In genomic region chr4:21300141-21300540, GRCm38 (mm10) we compare ENCODE assay signal across 27 mouse cellular contexts.
A peak's percentile ranks its signal among the peaks of the same experiment; 100 is the strongest.
DNase-seq lines count a peak whose midpoint lies in the region; ATAC-seq and TF ChIP-seq lines count a peak whose summit lies in the region.
"Had no signal": no experiment of that assay in that cellular context is flagged by ENCODE, and none has a peak within 500 bp of the region (broad histone marks: within the 10 kb centered on the region; RNA-seq: fewer than 3 reads in every experiment).

No protein-coding gene starts in this region.

- peak; percentile 98 for ATAC-seq in frontal cortex, adult (ENCODE audit: low TSS enrichment)
- ATAC-seq: activated CD4-positive, CD25-positive, alpha-beta regulatory T cell, adult 4 months; forebrain, embryonic 14.5 days; intestine, embryonic 16.5 days had no signal

- no peak for TF ChIP-seq CTCF in left cerebral cortex, adult 2 months (IDR thresholded peaks at IDR 0.05)

- intact Hi-C loops in left cerebral cortex, adult 2 months (cut with DNase I): no loop called here
- intact Hi-C loops in left cerebral cortex, postnatal 10 days (cut with DNase I): no loop called here
- intact Hi-C loops in left cerebral cortex, postnatal 36 days (cut with DNase I): no loop called here

- DNase-seq in frontal cortex, postnatal 14 days (ENCODE audit: low spot score in 2 of 2): no peak
- DNase-seq in left cerebral cortex, adult 2 months (ENCODE audit: extremely low spot score in 1 of 2, low spot score in 2 of 2): peak; percentile 8 to 11
- no peak for DNase-seq in left cerebral cortex, postnatal 10 days (ENCODE audit: extremely low spot score in 1 of 2, low spot score in 2 of 2)
- DNase-seq in left cerebral cortex, postnatal 36 days (ENCODE audit: low spot score in 2 of 2): peak; percentile 29 to 39
- DNase-seq in telencephalon, adult 2 months (ENCODE audit: low read depth, low spot score): peak; percentile 60
- no peak for DNase-seq in thymus, postnatal 4 days
- DNase-seq: adrenal gland, adult 2 months; adrenal gland, postnatal 36 days; cerebellum, adult 8-10 months; embryo, embryonic 11 days; gastrocnemius, postnatal 36 days; heart, adult 18-20 months; heart, postnatal 36 days; kidney, adult 8-10 months; kidney, postnatal 4 days; lung, embryonic 14.5 days; lung, postnatal 14 days; midbrain, embryonic 14.5 days had no signal

- no peak overlapping the region for H3K4me3 ChIP-seq in left cerebral cortex, adult 2 months
- H3K4me3 ChIP-seq: embryonic facial prominence, embryonic 12.5 days; hindbrain, embryonic 12.5 days; limb, embryonic 12.5 days; liver, embryonic 15.5 days had no signal

- H3K27ac ChIP-seq in left cerebral cortex, adult 2 months: no peak overlapping the region
- H3K27ac ChIP-seq: embryonic facial prominence, embryonic 12.5 days; hindbrain, embryonic 12.5 days; kidney, postnatal 0 days; limb, embryonic 12.5 days; liver, embryonic 15.5 days had no signal

Comparison
In these comparisons a context has a peak if more than half of its experiments do, and no peak if none do; other contexts are left out.
1. DNase-seq: peak in left cerebral cortex, adult 2 months (2 of 2), left cerebral cortex, postnatal 36 days (2 of 2) and telencephalon, adult 2 months (single experiment); none in frontal cortex, postnatal 14 days (0 of 2), left cerebral cortex, postnatal 10 days (0 of 2) and thymus, postnatal 4 days (single experiment).